Mouse (Mus musculus) cerebellum, adult 2 months (tissue): ENCODE measurements around the gene Msx1.

Experiments used
- CTCF ChIP-seq: fragments of 200-500 bp; IDR thresholded peaks from 2 replicates; pipeline ENCODE4 v1.5.1; 2011; ENCODE audit warnings: low read depth, mild to moderate bottlenecking, control low read depth, low read length, moderate library complexity, borderline replicate concordance; ENCODE audit not compliant: insufficient read depth
- POLR2A ChIP-seq: fragments of 200-500 bp; IDR thresholded peaks from 2 replicates; pipeline ENCODE4 v1.6.1; 2011; ENCODE audit warnings: low read length, control low read depth, borderline replicate concordance; ENCODE audit not compliant: insufficient read depth

DNA sequence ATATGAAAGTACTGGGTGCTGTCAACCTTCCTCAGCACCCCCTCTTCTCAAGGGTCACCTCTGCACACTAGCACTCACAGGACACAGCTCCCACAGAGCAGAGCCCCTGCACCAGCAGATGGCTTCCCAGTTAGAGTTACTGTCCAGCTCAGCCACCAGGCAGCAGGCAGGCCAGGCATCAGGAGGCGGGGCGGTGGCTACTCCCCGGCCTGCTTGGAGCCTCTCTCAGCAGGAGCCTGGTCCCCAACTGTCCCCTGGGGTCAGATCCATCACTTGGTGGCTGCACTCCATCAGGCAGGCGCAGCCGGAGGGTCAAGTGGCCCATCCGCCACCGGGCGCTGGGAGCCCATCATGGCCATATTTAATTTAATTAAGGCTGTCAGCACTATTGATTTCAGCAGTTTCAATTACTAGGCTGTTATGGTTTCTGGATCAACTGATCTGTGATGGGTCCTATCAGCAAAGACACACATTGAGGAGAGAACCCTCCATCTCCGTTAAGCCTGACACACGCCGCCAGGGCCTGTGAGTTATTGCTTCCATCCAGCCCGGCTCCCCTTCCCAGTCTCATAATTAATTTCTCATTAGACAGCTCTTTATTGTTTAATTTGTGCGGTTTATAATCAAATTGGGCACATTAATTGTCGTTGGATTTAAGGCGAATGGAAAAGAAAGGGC lies 27.1 kb upstream of the Msx1 start:
- no peak for TF ChIP-seq POLR2A
- no peak for TF ChIP-seq CTCF
